Mouse (Mus musculus): Measurements from ENCODE around the gene Cntd1.

GRCm38 (mm10) chr11:101276319-101277070 is 2.3 kb upstream of the Cntd1 start:
- TF ChIP-seq CTCF (conservative IDR thresholded peaks at IDR 0.05; ENCODE audit: insufficient read depth, insufficient read length, low read depth, low read length) (no peak), POLR2A (IDR thresholded peaks at IDR 0.05; ENCODE audit: low read depth, low read length) (no peak)
